Mouse (Mus musculus) layer of hippocampus, postnatal 14 days (tissue): Measurements from ENCODE around the gene Epsti1. TPM values are rescaled to one million over a fixed set of nuclear protein-coding genes. Genes with fewer than 3 reads are reported as not detected.

ENCODE experiments used
- DNase-seq, 2 experiments: peaks; one replicate each; pipeline ENCODE4 v3.0.0; 2021 to 2022; ENCODE audit warnings: low spot score in 2 of 2, mixed read lengths in 1 of 2
- total RNA-seq, 2 experiments: library from RNA; stranded (reverse); gene quantifications; 2 replicates each; pipeline ENCODE4 v1.2.3; 2021

The Epsti1 gene
- total RNA-seq, 2 experiments from 2014 or later: 0.23 TPM; not detected in 1

DNA sequence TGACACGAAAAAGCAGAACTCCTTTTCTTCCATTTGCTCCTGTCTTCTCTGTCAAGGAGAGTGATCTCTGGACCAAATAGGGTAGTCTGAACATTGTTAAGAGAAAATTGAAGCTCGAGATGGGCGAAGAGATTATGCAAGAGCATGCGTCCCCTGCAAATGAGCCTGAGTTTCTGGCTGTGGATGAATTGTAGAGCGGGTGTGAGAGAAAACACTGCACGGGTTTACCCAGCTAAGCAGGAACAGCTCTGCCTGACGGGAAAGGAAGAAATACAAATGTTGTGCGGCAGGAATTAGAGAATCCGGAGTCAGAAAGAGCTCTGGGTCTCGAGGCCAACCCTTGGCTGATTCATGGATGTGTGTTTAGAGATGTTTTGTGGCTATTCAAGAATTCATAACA lies 107.8 kb downstream of the Epsti1 start:
- DNase-seq: no peak

DNA sequence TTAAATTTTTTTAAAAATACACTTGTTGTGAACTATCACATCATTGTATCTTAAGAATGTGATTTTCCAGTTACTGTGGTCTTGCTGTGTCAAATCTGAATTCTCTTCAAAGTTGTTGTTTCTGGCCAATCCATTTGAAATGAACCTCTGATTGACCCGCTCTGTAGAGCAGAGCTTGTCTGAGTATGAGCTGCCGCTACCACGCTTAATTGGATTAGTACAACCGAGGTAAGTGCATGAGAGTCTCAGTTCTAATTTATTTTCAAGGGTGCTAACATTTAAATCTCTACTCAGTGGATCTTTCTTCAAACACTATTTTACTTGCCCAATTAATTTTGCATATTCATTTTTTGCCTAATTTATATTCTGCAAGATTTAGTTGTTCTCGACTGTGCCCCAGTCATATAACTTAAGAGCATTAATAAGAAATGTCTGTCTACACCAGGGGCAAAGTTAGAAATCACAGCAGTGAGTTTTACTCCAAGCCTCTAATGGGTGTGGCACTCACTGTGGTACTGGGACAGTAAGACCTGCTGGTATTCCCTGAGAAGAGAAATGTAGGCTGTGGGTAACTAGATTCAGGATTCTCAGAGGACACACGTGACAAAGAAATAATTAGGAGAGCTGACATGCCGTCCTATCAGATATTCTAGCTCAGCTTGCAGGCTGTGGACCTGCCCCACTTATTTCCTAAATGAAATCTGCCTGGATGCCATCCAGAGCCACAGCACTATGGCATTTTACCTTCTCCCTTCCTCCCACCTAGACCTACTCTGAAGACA lies 111.7 kb downstream of the Epsti1 start:
- no peak for DNase-seq

DNA sequence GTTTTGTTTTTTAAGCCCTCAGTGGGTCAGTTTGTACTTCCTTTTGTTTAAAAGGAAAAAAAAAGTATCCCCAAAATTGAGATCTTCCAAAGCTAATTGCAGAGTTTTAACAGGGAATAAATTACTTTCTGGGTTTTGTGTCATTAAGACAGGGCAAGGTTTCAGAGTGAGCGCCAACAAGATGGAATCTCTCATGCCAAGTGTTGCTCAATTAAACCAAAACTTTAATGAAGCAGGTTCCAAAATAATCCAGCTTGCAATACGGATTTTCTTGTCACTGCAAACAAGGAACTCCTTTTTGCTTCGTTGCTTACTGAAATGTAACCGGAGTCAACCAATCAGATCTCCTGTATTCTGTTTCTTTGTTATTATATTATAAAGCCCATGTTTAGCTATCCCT lies 112.4 kb downstream of the Epsti1 start:
- DNase-seq: peak in 1 of 2 experiments; percentile 21

DNA sequence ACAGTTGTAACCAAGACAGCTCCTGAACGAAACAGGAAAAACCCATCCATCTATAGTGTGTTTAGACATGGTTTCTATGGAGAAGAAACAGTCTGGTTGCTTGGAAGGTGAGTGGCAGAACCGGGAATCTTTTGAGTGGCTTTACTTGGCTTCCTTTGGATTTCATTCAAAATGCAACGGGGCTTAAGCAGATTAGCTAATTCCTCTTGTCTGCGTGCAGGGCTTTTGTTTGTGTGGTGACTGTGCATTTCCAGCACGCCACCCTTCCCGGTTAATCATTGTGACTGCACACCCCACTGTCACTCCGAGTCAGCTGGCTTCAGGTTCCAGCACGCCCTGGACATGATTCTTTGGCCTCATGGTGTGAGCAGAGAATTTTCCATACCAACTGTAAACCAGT lies 115.9 kb downstream of the Epsti1 start:
- no peak for DNase-seq

DNA sequence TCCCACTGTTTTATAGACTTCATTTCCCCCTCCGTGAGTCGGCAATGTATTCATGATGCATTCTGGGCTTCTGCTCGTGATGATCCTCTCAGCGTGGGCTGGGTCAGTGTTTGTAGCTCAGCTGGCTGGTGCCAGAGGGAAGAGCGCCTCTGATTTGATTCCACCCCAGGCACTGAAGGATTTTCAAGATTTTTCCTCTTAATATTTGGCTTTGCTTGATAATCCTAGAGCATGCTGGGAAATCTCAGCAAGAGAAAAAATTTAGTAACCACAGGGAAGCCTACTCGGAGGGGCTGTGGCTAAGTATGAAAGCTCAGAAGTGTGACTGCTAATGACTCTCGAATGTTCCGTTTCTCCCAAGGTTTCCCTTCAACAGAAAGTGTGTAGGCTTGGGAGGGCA lies 134.8 kb downstream of the Epsti1 start:
- DNase-seq: no peak

DNA sequence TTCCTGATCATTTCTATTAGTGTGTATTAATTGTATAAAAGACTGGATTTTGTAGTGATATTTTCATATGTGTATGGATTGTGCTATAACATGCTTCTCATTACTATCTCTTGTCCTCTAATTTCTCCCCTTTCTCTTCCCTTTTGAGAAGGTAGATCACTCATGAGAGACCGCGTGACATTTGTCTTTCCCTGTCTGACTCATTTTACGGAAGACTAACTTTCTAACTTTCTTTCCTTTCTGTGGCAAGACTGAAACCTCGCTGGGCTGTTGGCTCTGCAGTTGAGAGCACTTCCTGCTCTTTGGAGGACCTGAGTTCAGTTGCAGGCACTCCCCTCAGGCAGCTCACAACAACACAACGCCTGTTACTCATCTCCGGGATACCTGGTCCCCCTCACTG lies 136.6 kb downstream of the Epsti1 start:
- no peak for DNase-seq

DNA sequence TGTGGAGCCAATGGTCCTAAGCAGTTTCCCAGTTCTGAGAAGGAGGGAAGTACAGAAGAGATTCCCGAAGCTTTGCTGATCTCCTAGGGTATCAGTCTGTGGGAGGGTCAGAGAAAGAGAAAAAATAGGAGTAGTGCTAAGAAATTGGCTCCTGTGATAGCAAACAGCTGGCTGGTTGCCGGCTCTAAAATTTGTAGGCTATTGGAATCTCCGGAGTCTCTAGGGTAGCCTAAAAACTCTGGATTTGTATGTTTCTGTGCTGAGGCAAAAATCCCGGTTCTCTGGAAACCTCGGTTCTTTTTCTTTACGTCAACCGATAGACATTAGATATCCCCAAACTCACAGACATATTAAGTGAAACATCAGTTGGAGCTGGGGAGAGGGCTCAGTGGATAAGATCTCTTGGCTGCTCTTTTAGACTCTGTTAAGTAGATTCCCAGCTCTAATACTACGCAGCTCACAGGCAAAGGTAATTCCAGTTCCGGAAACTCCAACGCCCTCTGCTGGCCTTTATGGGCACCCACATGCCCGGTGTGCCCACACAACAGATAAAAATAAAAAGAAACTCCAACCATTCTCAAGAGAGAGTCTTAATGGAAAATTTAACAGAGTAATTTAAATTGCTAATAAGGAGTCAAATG lies 138.0 kb downstream of the Epsti1 start:
- no peak for DNase-seq

DNA sequence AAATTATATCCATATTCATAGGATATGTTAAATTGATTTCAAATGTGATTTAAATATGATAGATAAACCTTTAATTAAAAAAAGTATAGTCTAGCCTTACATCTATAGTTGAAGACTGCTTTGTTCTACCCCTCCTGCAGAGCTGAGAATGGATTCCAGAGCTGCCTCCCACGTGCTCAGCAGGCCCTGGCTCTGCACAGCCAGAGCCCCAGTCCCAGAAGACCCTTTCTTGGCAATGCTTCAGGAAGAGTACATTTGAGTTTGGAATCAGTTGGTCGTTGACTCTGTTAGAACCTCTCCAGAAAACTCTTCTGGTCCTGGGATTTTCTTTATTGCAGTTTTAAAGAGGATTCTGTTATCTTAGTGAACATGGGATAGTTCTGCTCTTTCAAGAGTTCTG lies 139.0 kb downstream of the Epsti1 start:
- DNase-seq: no peak

DNA sequence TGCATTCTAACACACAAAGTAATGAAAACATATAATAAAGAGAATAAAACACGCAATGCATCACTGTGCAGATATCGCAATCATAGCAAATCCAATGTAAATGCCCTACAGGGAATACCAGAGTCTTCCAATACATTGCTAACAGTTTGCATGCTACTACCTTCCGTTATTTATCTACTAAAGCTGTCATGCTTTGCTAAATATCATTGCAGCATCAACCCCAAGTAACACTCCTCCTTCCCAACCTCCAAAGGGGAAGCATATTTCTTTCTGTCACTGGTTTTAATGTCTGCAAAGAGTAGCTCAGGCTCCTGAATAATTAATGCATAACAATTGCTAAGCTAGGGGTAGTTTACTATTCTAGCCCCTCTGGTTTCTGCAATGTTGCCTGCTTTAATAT lies 144.2 kb downstream of the Epsti1 start:
- no peak for DNase-seq

DNA sequence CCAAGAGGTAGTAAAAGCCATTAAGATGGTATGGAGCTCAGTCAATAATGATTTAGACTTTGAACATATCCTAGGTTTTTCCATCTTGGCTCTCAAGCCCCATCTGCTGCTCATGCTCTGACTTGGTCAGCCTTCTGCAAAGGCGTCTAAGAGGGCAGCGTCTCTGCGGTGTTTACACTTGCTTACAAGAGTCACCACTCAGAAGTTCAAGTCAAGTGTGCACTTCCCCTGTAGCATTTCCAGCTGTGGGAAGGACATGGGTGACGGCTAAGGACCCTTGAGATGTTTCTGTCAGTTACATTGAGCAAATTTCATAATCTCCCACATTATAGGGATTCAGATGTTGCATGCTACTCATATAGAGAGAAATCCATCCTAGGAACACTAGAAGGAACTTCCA lies 144.6 kb downstream of the Epsti1 start:
- DNase-seq: no peak

Other genes with a start within 250 kb of the Epsti1 start
- gene Dnajc15, start 29.1 kb upstream of the Epsti1 start, total RNA-seq: 10 to 100 TPM; 61.5 to 64.1 TPM
- gene Fam216b, start 184.8 kb downstream of the Epsti1 start, total RNA-seq: 1 to 10 TPM in 1 of 2 experiments, under 1 TPM in 1; 0.91 to 2.0 TPM